Mouse (Mus musculus): Measurements from ENCODE around the gene Gnrhr. TPM values are rescaled to one million over a fixed set of nuclear protein-coding genes. Genes with fewer than 3 reads are reported as not detected.

The Gnrhr gene
- not detected for total RNA-seq (2021)

DNA sequence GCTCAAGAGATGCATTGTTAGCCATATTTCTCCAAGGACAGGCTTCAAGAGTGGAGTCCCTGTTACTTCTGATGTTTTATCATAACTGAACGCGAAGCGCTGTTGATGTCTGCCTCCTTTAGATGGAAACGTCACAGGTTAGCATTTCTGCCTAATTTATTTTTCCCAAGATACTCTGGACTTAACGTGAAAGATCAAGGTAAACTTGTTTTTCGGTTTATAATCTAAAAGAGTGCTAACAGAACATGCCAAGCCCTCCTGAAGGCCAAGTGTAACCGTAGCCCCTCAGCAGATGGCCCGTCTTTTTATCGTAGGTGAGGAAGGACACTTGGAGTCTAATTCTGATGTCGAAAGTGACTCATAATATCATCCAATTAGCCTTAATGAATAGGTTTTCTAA is at the start of gene Gnrhr:
Gene Gnrhr (minus strand): TSS at position 101 of the 400 bp plus-strand sequence.
- intact Hi-C loops (cut with DNase I) = no loop called here
- no peak for DNase-seq (ENCODE audit: low spot score in 2 of 2)

DNA sequence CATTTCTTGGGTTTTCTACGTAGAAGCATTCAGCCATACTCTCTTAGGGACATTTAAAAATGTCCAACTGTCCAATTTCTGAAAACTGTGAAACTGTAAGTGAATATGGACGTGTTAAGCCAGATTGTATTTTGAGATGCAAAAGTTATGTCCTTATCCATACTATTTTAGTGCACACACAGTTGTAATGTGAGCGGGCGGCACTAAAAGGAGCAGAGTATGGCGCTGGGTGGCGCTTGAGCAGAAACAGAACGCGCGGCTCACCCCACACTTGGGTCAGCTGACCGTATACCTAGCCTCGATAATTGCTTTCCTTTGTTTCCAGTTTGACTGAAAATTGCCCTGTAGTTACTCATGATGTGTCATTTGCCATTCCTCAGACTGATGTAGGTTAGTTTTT is 48.9 kb upstream of the Gnrhr start:
- intact Hi-C loops (cut with DNase I) = no loop called here
- no peak for DNase-seq (ENCODE audit: low spot score in 2 of 2)

GRCm38 (mm10) chr5:86244880-86245279 is 47.2 kb upstream of the Gnrhr start:
- intact Hi-C loops (cut with DNase I) = no loop called here
- DNase-seq (ENCODE audit: low spot score in 2 of 2) = no peak

DNA sequence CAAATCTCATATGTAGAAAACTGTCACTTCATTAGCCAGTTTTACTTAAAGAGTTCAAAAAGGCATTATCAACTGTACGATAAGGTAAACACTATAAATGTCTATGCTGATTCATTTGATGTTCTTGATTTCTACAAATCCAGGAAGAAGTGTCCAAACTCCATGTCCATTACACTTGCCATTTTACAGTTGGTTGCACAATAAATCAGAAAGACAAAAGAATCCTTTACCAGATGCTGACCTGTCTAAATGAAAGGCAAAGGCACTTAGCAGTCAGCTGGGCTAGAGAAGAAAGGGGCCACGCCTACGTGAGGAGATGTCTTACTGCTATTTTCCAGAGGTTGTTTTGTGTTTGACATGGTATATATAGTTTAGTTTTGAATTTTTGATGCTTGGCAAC is 46.6 kb upstream of the Gnrhr start:
- no peak for DNase-seq (ENCODE audit: low spot score in 2 of 2)
- intact Hi-C loops (cut with DNase I) = no loop called here

DNA sequence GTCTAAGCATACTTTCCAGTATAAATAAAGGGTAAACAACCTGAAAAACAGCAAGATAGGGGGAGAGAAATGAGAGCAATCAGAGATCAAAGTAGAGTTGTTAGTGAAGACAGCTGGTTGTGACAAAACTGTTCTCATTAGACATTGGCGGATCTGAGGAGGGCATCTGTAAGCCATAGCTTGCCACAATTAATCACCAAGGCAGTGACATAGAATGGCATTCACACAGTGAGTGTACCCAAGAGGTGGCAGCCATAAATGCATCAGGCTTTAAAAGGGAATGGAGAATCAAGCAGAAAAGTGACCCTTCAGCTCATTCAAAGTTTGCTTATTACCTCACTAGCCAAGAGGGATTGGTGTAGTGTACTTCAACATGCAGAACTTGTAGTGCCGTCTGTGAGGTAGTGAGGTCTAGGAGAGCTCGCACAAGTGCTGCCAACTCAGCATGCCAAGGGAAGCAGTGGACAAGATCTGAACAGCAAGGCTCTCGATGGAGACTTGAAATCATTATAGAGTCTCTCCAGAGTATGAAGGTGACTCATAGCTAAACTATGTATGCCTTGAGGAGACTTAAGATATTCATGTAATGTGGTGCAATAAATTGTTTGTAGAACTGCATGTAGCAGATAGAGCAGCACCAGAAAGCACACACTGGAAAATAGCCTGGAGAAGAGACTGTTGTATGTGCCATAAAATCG is 29.6 kb upstream of the Gnrhr start:
- no peak for DNase-seq (ENCODE audit: low spot score in 2 of 2)
- intact Hi-C loops (cut with DNase I) = no loop called here

GRCm38 (mm10) chr5:86191356-86191755 is 6.3 kb downstream of the Gnrhr start:
- intact Hi-C loops (cut with DNase I) = loop anchor here (5.0 kb wide), 1 partner anchor 221 kb away; no protein-coding TSS in a partner anchor
- DNase-seq (ENCODE audit: low spot score in 2 of 2) = no peak

- intact Hi-C loops (cut with DNase I) = loop anchor here (5.0 kb wide), 1 partner anchor 222 kb away; no protein-coding TSS in a partner anchor
- no peak for DNase-seq (ENCODE audit: low spot score in 2 of 2)
Measured at GRCm38 (mm10) chr5:86190770-86191169, 6.9 kb downstream of the Gnrhr start.

DNA sequence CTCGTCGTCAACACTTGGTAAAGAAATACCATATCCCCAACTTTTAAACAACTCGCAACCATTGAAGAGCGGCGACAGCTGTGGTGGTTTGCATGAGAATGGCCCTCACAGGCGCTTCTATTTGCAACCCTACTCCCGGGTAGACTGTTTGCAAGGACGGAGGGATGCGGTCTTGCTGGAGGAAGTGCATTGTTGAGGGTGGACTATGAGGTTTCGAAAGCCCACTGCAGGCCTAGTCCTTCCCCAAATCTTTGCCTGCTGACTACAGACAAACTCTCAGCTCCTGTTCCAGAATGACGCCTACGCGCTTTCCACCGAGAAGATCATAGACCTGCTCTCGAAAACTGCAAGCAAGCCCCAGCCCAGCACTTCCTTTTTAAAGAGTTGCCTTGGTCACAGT is 7.4 kb downstream of the Gnrhr start:
- no peak for DNase-seq (ENCODE audit: low spot score in 2 of 2)
- intact Hi-C loops (cut with DNase I) = loop anchor here (5.0 kb wide), 1 partner anchor 222 kb away; no protein-coding TSS in a partner anchor

- intact Hi-C loops (cut with DNase I) = no loop called here
- DNase-seq (ENCODE audit: low spot score in 2 of 2) = no peak
Measured at GRCm38 (mm10) chr5:86187441-86187840, 10.3 kb downstream of the Gnrhr start.

GRCm38 (mm10) chr5:86173778-86174177 is 23.9 kb downstream of the Gnrhr start:
- DNase-seq (ENCODE audit: low spot score in 2 of 2) = no peak
- intact Hi-C loops (cut with DNase I) = loop anchor here (5.0 to 10.0 kb wide), 2 partner anchors 106 to 631 kb away; partner anchors contain the start of genes Cenpc1 and Ythdc1

- intact Hi-C loops (cut with DNase I) = loop anchor here (5.0 to 10.0 kb wide), 2 partner anchors 105 to 632 kb away; partner anchors contain the start of genes Cenpc1 and Ythdc1
- DNase-seq (ENCODE audit: low spot score in 2 of 2) = peak; percentile 99
Measured at GRCm38 (mm10) chr5:86172449-86173161, 25.1 kb downstream of the Gnrhr start, which contains the start of gene Uba6. TSS of gene Uba6 (minus strand) at chr5:86172803.

GRCm38 (mm10) chr5:86172088-86172448 is 25.6 kb downstream of the Gnrhr start:
- intact Hi-C loops (cut with DNase I) = loop anchor here (5.0 to 10.0 kb wide), 2 partner anchors 105 to 633 kb away; partner anchors contain the start of genes Cenpc1 and Ythdc1
- no peak for DNase-seq (ENCODE audit: low spot score in 2 of 2)

Other genes with a start within 250 kb of the Gnrhr start
- 10 to 100 TPM; 20.3 to 24.2 TPM for gene Cenpc1, start 132.3 kb downstream of the Gnrhr start, total RNA-seq (2021)
- not detected for gene Stap1, start 126.2 kb downstream of the Gnrhr start, total RNA-seq (2021)
- 10 to 100 TPM; 19.0 to 24.9 TPM for gene Uba6, start 25.1 kb downstream of the Gnrhr start, total RNA-seq (2021)
- not detected for gene Tmprss11c, start 91.4 kb upstream of the Gnrhr start, total RNA-seq (2021)
- not detected for gene Tmprss11d, start 175.5 kb upstream of the Gnrhr start, total RNA-seq (2021)

Measured in left cerebral cortex, postnatal 36 days (tissue).